Mouse (Mus musculus): ENCODE measurements around the gene Cdc6.
"Not testable (repeated sequence)": the region's sequence is repeated elsewhere in the genome, so short reads cannot be mapped to it uniquely, and the experiment has no call there.

Cdc6 gene

GRCm38 (mm10) chr11:98910415-98910814, 2.8 kb downstream of the Cdc6 start:
- DNase-seq: no peak

DNA sequence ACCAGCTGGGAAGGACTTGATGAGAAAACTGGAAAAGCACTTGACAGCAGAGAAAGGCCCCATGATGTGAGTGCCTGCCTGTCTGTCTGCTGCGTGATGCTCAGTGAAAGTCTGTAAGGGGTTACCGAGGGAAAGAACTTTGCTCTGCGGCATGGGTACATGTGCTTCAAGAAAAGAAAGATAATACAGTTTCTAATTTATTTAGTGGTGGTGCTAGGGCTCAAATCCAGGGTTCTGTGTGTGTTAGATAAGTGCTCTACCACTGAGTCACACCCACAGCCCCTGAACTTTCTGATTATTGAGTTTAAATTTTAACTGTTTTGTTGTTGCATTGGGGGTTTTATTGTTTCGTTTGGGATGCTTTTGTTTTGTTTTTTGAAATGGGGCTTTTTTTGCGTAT, 3.9 kb downstream of the Cdc6 start:
- DNase-seq: no peak

DNA sequence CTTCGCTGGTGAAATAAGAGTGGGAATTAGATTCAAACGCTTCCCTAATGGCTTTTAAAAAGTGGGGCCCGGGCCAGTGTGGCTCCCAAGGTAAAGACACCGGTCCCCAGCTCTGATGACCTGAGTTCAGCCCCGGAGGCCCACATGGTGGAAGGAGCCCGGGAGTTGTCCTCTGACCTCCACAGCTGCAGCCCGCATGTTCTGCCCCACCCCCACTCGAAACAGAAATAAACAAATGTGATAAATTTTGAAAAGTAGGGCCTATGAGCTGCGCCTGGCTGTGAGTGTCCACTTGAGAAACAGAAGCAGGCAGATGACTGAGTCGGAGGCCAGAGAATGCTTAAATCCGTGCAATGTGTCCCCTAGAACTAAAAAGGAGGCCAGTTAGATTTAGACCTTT, 6.6 kb downstream of the Cdc6 start:
- no peak for DNase-seq

GRCm38 (mm10) chr11:98916376-98916775, 8.8 kb downstream of the Cdc6 start:
- peak; percentile 69 for DNase-seq

- DNase-seq: no peak
Measured at GRCm38 (mm10) chr11:98917428-98918005, 9.9 kb downstream of the Cdc6 start.

DNA sequence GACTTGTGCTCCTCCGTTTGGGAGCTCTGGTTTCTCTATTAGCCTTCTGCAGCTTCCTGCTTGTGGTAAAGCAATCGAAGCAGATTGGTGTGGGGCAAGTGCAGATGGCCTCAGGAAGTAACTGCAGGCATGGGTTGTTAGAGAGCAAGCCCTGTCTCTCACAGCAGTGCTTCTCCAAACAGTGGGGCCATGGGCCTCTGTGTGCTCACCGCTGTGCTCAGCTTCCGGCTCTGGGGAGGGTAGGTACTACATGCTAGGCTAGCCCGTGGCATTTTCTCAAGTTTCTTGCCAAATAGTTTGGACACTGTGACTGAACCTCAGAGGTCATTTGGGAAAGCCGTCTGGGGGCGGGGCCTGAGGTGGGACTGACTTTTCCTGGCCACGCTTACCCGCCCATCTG, 10.6 kb downstream of the Cdc6 start:
- DNase-seq: peak; percentile 52

DNA sequence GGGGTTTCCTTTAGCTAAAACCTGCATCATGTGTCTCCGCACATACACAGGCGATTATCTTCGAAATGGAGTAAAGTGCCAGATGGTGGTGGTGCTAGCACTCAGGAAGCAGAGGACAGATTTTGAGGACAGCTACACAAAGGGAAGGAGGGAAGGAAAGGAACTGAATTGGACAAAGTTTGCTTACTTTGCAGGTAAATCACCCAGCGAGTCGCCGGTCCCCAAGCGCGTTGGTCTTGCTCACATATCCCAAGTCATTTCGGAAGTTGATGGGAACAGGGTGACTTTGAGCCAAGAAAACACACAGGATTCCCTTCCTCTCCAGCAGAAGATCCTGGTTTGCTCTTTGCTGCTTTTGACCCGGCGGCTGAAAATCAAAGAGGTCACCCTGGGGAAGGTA, 11.4 kb downstream of the Cdc6 start:
- no peak for DNase-seq

DNA sequence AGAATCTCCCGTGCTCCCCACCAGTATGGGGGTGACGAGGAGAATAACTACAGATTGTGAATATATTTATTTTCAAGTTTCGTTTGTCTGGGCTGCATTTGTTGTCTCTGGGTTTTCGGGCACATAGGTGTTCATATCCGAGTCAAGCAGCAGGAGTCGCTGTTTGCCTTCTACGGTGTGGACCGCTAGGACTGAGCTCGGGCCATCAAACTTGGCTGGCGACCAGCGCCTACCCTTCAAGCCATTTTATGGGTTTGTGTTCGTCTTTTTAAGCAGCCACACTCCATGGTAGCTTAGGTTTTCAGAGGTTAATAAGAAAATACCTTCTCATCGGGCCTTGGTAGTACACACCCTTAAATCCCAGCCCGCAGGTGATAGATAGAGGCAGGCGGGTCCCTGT, 14.2 kb downstream of the Cdc6 start:
- not testable (repeated sequence) for DNase-seq

- peak; percentile 75 for DNase-seq
Measured at GRCm38 (mm10) chr11:98922307-98922706, 14.7 kb downstream of the Cdc6 start.

DNA sequence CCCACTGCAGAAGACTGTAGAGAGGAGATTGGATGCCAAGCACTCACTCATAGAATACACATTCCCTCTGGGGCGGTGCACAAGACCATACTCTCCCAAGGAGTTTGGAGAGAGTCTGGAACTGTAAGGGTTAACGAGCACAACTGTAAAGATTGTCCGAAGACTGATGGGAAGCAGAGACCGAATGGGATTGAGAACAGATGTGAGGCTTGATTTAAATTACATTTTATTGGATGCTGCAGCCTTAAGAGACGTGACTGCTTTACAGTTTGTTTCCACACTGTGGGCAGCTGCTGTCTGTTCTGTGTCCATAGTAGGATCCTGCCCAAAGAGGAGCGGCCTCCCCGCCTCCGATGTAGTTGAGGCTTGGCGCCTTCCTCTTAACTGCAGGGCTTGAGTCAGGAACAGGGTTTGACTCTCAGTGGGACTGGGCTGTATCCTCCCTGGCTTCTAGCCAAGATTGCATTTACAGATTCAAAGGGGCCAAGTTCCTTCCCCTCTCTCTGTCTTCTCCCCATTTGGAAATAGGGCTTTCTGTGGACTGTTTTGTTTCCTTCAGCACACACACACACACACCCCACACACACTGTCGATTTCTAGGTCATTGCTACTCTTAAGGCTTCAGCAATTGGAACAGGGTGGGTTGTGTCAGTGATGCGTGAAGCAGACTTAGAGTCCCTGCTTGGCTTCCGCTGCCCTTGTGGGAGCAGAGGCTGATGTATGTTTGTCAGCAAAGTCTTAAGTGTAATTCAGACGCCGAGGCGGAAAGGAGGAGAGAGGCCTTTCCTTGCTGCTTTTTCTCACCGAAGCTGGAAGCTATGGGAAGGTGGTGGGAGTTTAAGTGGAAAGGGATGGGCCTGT, 15.5 kb downstream of the Cdc6 start:
- DNase-seq: not testable (repeated sequence)

GRCm38 (mm10) chr11:98924633-98925175, 17.1 kb downstream of the Cdc6 start:
- DNase-seq: no peak

- no peak for DNase-seq
Measured at GRCm38 (mm10) chr11:98925265-98925721, 17.7 kb downstream of the Cdc6 start.

- no peak for DNase-seq
Measured at GRCm38 (mm10) chr11:98925868-98926311, 18.3 kb downstream of the Cdc6 start.

DNA sequence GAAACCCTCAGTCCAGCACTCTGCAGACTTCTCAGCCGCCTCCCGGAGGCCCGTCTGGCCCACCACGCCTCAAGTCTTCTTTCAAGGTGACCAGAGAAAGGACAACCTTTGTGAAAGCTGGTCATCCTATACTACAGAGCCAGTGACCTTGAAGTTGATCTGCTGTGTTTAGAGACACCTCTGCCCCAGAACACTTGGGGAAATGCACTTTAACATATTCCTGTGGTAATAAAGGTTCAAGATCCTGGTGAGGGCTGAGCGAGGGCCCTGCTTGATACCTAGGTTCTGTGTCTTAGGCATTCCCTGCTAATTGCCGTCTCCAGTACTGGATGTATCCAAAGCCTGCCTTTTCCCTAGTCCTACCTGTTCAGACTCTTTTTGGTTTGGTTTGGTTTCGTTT, 19.0 kb downstream of the Cdc6 start:
- DNase-seq: no peak

GRCm38 (mm10) chr11:98927438-98928076, 20.0 kb downstream of the Cdc6 start, which contains the start of gene Rara:
TSS of gene Rara (plus strand) at chr11:98927818.
- DNase-seq: no peak

DNA sequence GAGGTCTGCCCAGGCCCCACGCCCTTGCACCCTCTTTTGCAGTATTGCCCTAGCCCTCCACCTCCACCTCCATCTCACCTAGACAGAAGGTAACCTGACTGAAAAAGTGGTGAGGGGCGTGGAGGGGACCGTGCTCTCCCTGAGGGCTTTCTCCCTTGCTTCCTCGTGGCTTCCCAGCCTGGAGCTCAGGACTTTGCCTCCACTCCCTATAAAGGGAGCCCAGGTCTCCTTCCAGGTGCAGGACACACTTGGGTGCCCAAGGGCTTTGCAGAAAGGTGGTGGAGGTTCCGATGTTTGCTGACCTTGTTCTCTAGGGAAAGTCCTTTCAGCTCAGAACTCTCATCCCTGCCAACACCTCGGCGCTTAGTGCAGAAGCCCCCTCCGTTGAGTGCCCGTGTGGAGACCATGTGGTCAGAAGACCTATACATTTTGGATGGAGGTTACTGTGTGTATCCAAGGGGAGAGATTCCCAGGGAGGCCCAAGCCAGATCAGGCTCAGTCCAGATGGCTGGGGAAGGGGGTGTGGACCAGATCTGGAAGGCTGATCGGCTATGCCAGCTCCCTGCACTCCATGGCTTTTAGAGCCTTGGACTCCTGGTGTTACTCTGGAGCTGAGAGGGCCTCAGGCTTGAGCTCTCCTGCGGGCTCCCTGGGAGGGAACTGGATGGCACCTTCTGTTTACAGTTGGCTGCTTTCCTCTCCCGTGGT, 20.7 kb downstream of the Cdc6 start:
- no peak for DNase-seq

DNA sequence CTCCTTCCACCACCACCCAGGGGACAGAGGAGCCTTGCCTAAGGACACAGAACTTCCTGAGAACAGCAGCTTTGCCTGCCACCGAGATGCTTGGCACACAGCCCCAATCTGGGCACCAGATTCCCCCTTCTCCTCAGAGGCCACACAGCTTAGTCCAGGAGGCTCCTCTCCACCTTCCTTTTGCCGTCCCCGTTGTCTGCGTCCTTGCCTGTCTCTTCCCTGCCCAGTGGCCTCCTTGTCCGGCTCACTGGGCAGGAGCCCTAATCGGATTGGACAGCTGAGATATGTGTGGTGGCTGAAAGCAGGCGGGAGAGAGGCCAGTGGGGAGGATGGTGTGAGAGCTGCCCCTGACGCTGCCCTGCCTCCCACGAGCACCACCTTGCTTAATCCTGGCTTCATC, 21.9 kb downstream of the Cdc6 start:
- DNase-seq: no peak

GRCm38 (mm10) chr11:98930127-98930601, 22.6 kb downstream of the Cdc6 start:
- DNase-seq: no peak

GRCm38 (mm10) chr11:98930773-98931512, 23.3 kb downstream of the Cdc6 start:
- DNase-seq: peak; percentile 9

- peak; percentile 5 for DNase-seq
Measured at GRCm38 (mm10) chr11:98931513-98932292, 24.1 kb downstream of the Cdc6 start.

Data from thymus, postnatal 14 days (tissue).